Mouse (Mus musculus): ENCODE data around the gene Wdr24. TPM values are rescaled to one million over a fixed set of nuclear protein-coding genes. Genes with fewer than 3 reads are reported as not detected.

Wdr24 gene
- polyA plus RNA-seq, 1 experiment = not detected

- peak overlapping the region; percentile 77; the same call in 1 of the 2 replicates for H3K4me3 ChIP-seq (ENCODE audit: insufficient read depth, low read depth, low read length)
- 58% methylated on average over 4 of the region's 4 CpGs for WGBS
- H3K27ac ChIP-seq (ENCODE audit: insufficient read depth, low read depth, low read length) = no peak overlapping the region
- peaks cover 42% of the 10 kb centered on the region for H3K4me1 ChIP-seq (ENCODE audit: control insufficient read depth, insufficient read depth, low read length)
- TF ChIP-seq POLR2A (IDR thresholded peaks at IDR 0.05; ENCODE audit: insufficient read depth, low read depth, low read length) (no peak), CTCF (IDR thresholded peaks at IDR 0.05; ENCODE audit: insufficient read depth, low read depth, low read length) (no peak)
These were observed 12.5 kb upstream of the Wdr24 start for GRCm38 (mm10) chr17:25810890-25811289.

GRCm38 (mm10) chr17:25813471-25813870 is 10.0 kb upstream of the Wdr24 start:
- TF ChIP-seq POLR2A (IDR thresholded peaks at IDR 0.05; ENCODE audit: insufficient read depth, low read depth, low read length) = 0 out of 2 replicates have a peak, but pooled peaks have one; percentile 20
- peak; percentile 32; the same call in 1 of the 2 replicates for TF ChIP-seq CTCF (IDR thresholded peaks at IDR 0.05; ENCODE audit: insufficient read depth, low read depth, low read length)
- WGBS = under 1% methylated on average over 20 of the region's 20 CpGs
- peak overlapping the region; percentile 44 for H3K4me3 ChIP-seq (ENCODE audit: insufficient read depth, low read depth, low read length)
- H3K4me1 ChIP-seq (ENCODE audit: control insufficient read depth, insufficient read depth, low read length) = peaks cover 40% of the 10 kb centered on the region
- H3K27ac ChIP-seq (ENCODE audit: insufficient read depth, low read depth, low read length) = peak overlapping the region; percentile 66

- Histone ChIP-seq H3K27ac (ENCODE audit: insufficient read depth, low read depth, low read length) (no peak overlapping the region), H3K4me1 (ENCODE audit: control insufficient read depth, insufficient read depth, low read length) (peaks cover 17% of the 10 kb centered on the region), H3K4me3 (ENCODE audit: insufficient read depth, low read depth, low read length) (no peak overlapping the region)
- TF ChIP-seq POLR2A (IDR thresholded peaks at IDR 0.05; ENCODE audit: insufficient read depth, low read depth, low read length) = no peak
- TF ChIP-seq CTCF (IDR thresholded peaks at IDR 0.05; ENCODE audit: insufficient read depth, low read depth, low read length) = no peak
- 86% methylated on average over 11 of the region's 11 CpGs for WGBS
These were observed 5.8 kb upstream of the Wdr24 start for GRCm38 (mm10) chr17:25817662-25818061.

GRCm38 (mm10) chr17:25818851-25819780 is 4.3 kb upstream of the Wdr24 start:
- Histone ChIP-seq H3K4me3 (ENCODE audit: insufficient read depth, low read depth, low read length) (no peak overlapping the region), H3K4me1 (ENCODE audit: control insufficient read depth, insufficient read depth, low read length) (peaks cover 14% of the 10 kb centered on the region), H3K27ac (ENCODE audit: insufficient read depth, low read depth, low read length) (no peak overlapping the region)
- WGBS = 24% methylated on average over 46 of the region's 46 CpGs
- no peak for TF ChIP-seq CTCF (IDR thresholded peaks at IDR 0.05; ENCODE audit: insufficient read depth, low read depth, low read length)
- no peak for TF ChIP-seq POLR2A (IDR thresholded peaks at IDR 0.05; ENCODE audit: insufficient read depth, low read depth, low read length)

GRCm38 (mm10) chr17:25824362-25825142 is 1.1 kb downstream of the Wdr24 start:
- H3K27ac ChIP-seq (ENCODE audit: insufficient read depth, low read depth, low read length) = no peak overlapping the region
- no peak for TF ChIP-seq POLR2A (IDR thresholded peaks at IDR 0.05; ENCODE audit: insufficient read depth, low read depth, low read length)
- no peak for TF ChIP-seq CTCF (IDR thresholded peaks at IDR 0.05; ENCODE audit: insufficient read depth, low read depth, low read length)

GRCm38 (mm10) chr17:25825311-25825710 is 1.9 kb downstream of the Wdr24 start:
- Histone ChIP-seq H3K4me3 (ENCODE audit: insufficient read depth, low read depth, low read length) (no peak overlapping the region), H3K27ac (ENCODE audit: insufficient read depth, low read depth, low read length) (no peak overlapping the region), H3K4me1 (ENCODE audit: control insufficient read depth, insufficient read depth, low read length) (peaks cover 52% of the 10 kb centered on the region)
- TF ChIP-seq POLR2A (IDR thresholded peaks at IDR 0.05; ENCODE audit: insufficient read depth, low read depth, low read length) (no peak), CTCF (IDR thresholded peaks at IDR 0.05; ENCODE audit: insufficient read depth, low read depth, low read length) (no peak; the same call in 1 of the 2 replicates)
- 87% methylated on average over 6 of the region's 6 CpGs for WGBS

More at GRCm38 (mm10) chr17:25824362-25825142, 1.1 kb downstream of the Wdr24 start:
- peaks cover 49% of the 10 kb centered on the region for H3K4me1 ChIP-seq (ENCODE audit: control insufficient read depth, insufficient read depth, low read length)
- WGBS = 73% methylated on average over 17 of the region's 17 CpGs
- H3K4me3 ChIP-seq (ENCODE audit: insufficient read depth, low read depth, low read length) = peak overlapping the region; percentile 71; the same call in 1 of the 2 replicates

GRCm38 (mm10) chr17:25825984-25826570 is 2.6 kb downstream of the Wdr24 start:
- Histone ChIP-seq H3K4me1 (ENCODE audit: control insufficient read depth, insufficient read depth, low read length) (peaks cover 59% of the 10 kb centered on the region), H3K4me3 (ENCODE audit: insufficient read depth, low read depth, low read length) (no peak overlapping the region), H3K27ac (ENCODE audit: insufficient read depth, low read depth, low read length) (no peak overlapping the region)
- WGBS = 93% methylated on average over 27 of the region's 27 CpGs
- TF ChIP-seq POLR2A (IDR thresholded peaks at IDR 0.05; ENCODE audit: insufficient read depth, low read depth, low read length) (no peak), CTCF (IDR thresholded peaks at IDR 0.05; ENCODE audit: insufficient read depth, low read depth, low read length) (no peak)

GRCm38 (mm10) chr17:25827011-25827410 is 3.6 kb downstream of the Wdr24 start:
- WGBS = 95% methylated on average over 13 of the region's 13 CpGs
- Histone ChIP-seq H3K4me1 (ENCODE audit: control insufficient read depth, insufficient read depth, low read length) (peaks cover 69% of the 10 kb centered on the region), H3K27ac (ENCODE audit: insufficient read depth, low read depth, low read length) (no peak overlapping the region), H3K4me3 (ENCODE audit: insufficient read depth, low read depth, low read length) (no peak overlapping the region)
- TF ChIP-seq CTCF (IDR thresholded peaks at IDR 0.05; ENCODE audit: insufficient read depth, low read depth, low read length) = no peak
